Mouse (Mus musculus) splenic B cell, adult 2 months (primary cell): ENCODE measurements around the gene Tmem132d.

Experiments used
- DNase-seq: peaks from one replicate; pipeline ENCODE4 v3.0.0-alpha.2; 2011; ENCODE audit warnings: low read depth, low spot score
- H3K27me3 ChIP-seq: 2 replicates; pipeline ENCODE4 v1.6.1; 2012; ENCODE audit warnings: mild to moderate bottlenecking, low read length, moderate library complexity, mixed read lengths; ENCODE audit not compliant: control insufficient read depth, poor library complexity, insufficient read depth, severe bottlenecking
- H3K36me3 ChIP-seq: 2 replicates; pipeline ENCODE4 v1.6.1; 2012; ENCODE audit warnings: mild to moderate bottlenecking, low read length, moderate library complexity, mixed read lengths; ENCODE audit not compliant: control insufficient read depth, poor library complexity, insufficient read depth, severe bottlenecking

Gene Tmem132d

GRCm38 (mm10) chr5:128365261-128365985 lies 67.5 kb downstream of the Tmem132d start:
- no peak for DNase-seq
- H3K36me3 ChIP-seq: no peaks in the 10 kb centered on the region
- H3K27me3 ChIP-seq: no peaks in the 10 kb centered on the region

GRCm38 (mm10) chr5:128360946-128361675 lies 71.8 kb downstream of the Tmem132d start:
- Histone ChIP-seq H3K27me3 (no peaks in the 10 kb centered on the region), H3K36me3 (no peaks in the 10 kb centered on the region)
- DNase-seq: no peak

- no peaks in the 10 kb centered on the region for H3K27me3 ChIP-seq
- DNase-seq: no peak
These were observed 84.0 kb downstream of the Tmem132d start for GRCm38 (mm10) chr5:128348835-128349234.

GRCm38 (mm10) chr5:128336841-128337240 lies 96.0 kb downstream of the Tmem132d start:
- DNase-seq: no peak
- H3K36me3 ChIP-seq: no peaks in the 10 kb centered on the region

More at GRCm38 (mm10) chr5:128348835-128349234, 84.0 kb downstream of the Tmem132d start:
- no peaks in the 10 kb centered on the region for H3K36me3 ChIP-seq

GRCm38 (mm10) chr5:128332766-128333165 lies 100.1 kb downstream of the Tmem132d start:
- H3K36me3 ChIP-seq: no peaks in the 10 kb centered on the region
- no peak for DNase-seq

More at GRCm38 (mm10) chr5:128336841-128337240, 96.0 kb downstream of the Tmem132d start:
- no peaks in the 10 kb centered on the region for H3K27me3 ChIP-seq

GRCm38 (mm10) chr5:128330351-128330750 lies 102.5 kb downstream of the Tmem132d start:
- no peaks in the 10 kb centered on the region for H3K36me3 ChIP-seq
- H3K27me3 ChIP-seq: no peaks in the 10 kb centered on the region
- DNase-seq: no peak

More at GRCm38 (mm10) chr5:128332766-128333165, 100.1 kb downstream of the Tmem132d start:
- H3K27me3 ChIP-seq: no peaks in the 10 kb centered on the region

- DNase-seq: no peak
- H3K27me3 ChIP-seq: no peaks in the 10 kb centered on the region
These were observed 130.5 kb downstream of the Tmem132d start for GRCm38 (mm10) chr5:128302387-128302786.

GRCm38 (mm10) chr5:128291191-128291590 lies 141.7 kb downstream of the Tmem132d start:
- Histone ChIP-seq H3K27me3 (no peaks in the 10 kb centered on the region), H3K36me3 (no peaks in the 10 kb centered on the region)
- DNase-seq: no peak

More at GRCm38 (mm10) chr5:128302387-128302786, 130.5 kb downstream of the Tmem132d start:
- no peaks in the 10 kb centered on the region for H3K36me3 ChIP-seq

GRCm38 (mm10) chr5:128273255-128273654 lies 159.6 kb downstream of the Tmem132d start:
- Histone ChIP-seq H3K36me3 (no peaks in the 10 kb centered on the region), H3K27me3 (no peaks in the 10 kb centered on the region)
- no peak for DNase-seq

- H3K27me3 ChIP-seq: no peaks in the 10 kb centered on the region
- H3K36me3 ChIP-seq: no peaks in the 10 kb centered on the region
- no peak for DNase-seq
These were observed 165.5 kb downstream of the Tmem132d start for GRCm38 (mm10) chr5:128267366-128267765.

- DNase-seq: no peak
- H3K36me3 ChIP-seq: no peaks in the 10 kb centered on the region
- no peaks in the 10 kb centered on the region for H3K27me3 ChIP-seq
These were observed 188.7 kb downstream of the Tmem132d start for GRCm38 (mm10) chr5:128244219-128244618.

- Histone ChIP-seq H3K27me3 (no peaks in the 10 kb centered on the region), H3K36me3 (no peaks in the 10 kb centered on the region)
- DNase-seq: no peak
These were observed 196.1 kb downstream of the Tmem132d start for GRCm38 (mm10) chr5:128236638-128237335.

- no peak for DNase-seq
- Histone ChIP-seq H3K36me3 (no peaks in the 10 kb centered on the region), H3K27me3 (no peaks in the 10 kb centered on the region)
These were observed 197.3 kb downstream of the Tmem132d start for GRCm38 (mm10) chr5:128235611-128236010.

GRCm38 (mm10) chr5:128233101-128233500 lies 199.8 kb downstream of the Tmem132d start:
- no peak for DNase-seq
- H3K27me3 ChIP-seq: no peaks in the 10 kb centered on the region
- no peaks in the 10 kb centered on the region for H3K36me3 ChIP-seq

GRCm38 (mm10) chr5:128218281-128218680 lies 214.6 kb downstream of the Tmem132d start:
- Histone ChIP-seq H3K36me3 (no peaks in the 10 kb centered on the region), H3K27me3 (no peaks in the 10 kb centered on the region)
- DNase-seq: no peak
